Mouse (Mus musculus) liver, embryonic 12.5 days (tissue): Measurements from ENCODE around the gene Ntm. TPM values are rescaled to one million over a fixed set of nuclear protein-coding genes. Genes with fewer than 3 reads are reported as not detected.

Source experiments
- ATAC-seq: fragments of 200-750 bp; cut with Nextera tagmentation; 2 replicates; pipeline ENCODE4 v1.8.0; 2017; ENCODE audit warnings: moderate number of reproducible peaks, mild to moderate bottlenecking, moderate library complexity
- H3K27ac ChIP-seq: fragments of 300-500 bp; sonication (generic); 2 replicates; pipeline ENCODE4 v1.5.1; 2016; ENCODE audit warnings: mild to moderate bottlenecking
- H3K27me3 ChIP-seq: fragments of 300-500 bp; sonication (generic); replicated peaks from 2 replicates; pipeline ENCODE4 v1.6.1; 2016; ENCODE audit warnings: mild to moderate bottlenecking, moderate library complexity
- H3K36me3 ChIP-seq: fragments of 300-500 bp; sonication (generic); 2 replicates; pipeline ENCODE4 v1.6.1; 2016; ENCODE audit warnings: mild to moderate bottlenecking, moderate library complexity
- H3K4me1 ChIP-seq: fragments of 300-500 bp; sonication (generic); 2 replicates; pipeline ENCODE4 v1.6.1; 2016
- H3K4me2 ChIP-seq: fragments of 300-500 bp; sonication (generic); 2 replicates; pipeline ENCODE4 v1.6.1; 2016; ENCODE audit warnings: mild to moderate bottlenecking, moderate library complexity
- H3K4me3 ChIP-seq: fragments of 300-500 bp; sonication (generic); 2 replicates; pipeline ENCODE4 v1.5.1; 2016; ENCODE audit warnings: mild to moderate bottlenecking, moderate library complexity
- H3K9ac ChIP-seq: fragments of 300-500 bp; sonication (generic); 2 replicates; pipeline ENCODE4 v1.6.1; 2016; ENCODE audit warnings: mild to moderate bottlenecking, moderate library complexity
- H3K9me3 ChIP-seq: fragments of 300-500 bp; sonication (generic); replicated peaks from 2 replicates; pipeline ENCODE4 v1.6.1; 2016; ENCODE audit warnings: mild to moderate bottlenecking, moderate library complexity
- WGBS: fragments of 180-500 bp; shearing (Covaris S2); methylation state at CpG from one replicate; pipeline ENCODE4 v1.1.7; 2016; ENCODE audit not compliant: insufficient replicate concordance; 5-methylcytosine and 5-hydroxymethylcytosine counted together
- polyA plus RNA-seq: library from polyadenylated mRNA; unstranded; fragments of >200 nt; fragmentation: Nextera tagmentation; extraction: Ambion mirVana; gene quantifications from 2 replicates; pipeline ENCODE4 v1.2.1, GENCODE M21; 2016

Gene Ntm
- polyA plus RNA-seq, 1 experiment from 2014 or later = 1.7 TPM

GRCm38 (mm10) chr9:29585746-29586380, 377.1 kb downstream of the Ntm start:
- Histone ChIP-seq H3K36me3 (no peaks in the 10 kb centered on the region), H3K27ac (no peak overlapping the region), H3K9ac (no peak overlapping the region), H3K9me3 (no peaks in the 10 kb centered on the region), H3K4me3 (no peak overlapping the region), H3K27me3 (no peaks in the 10 kb centered on the region), H3K4me1 (no peaks in the 10 kb centered on the region), H3K4me2 (no peak overlapping the region)
- ATAC-seq = no peak
- WGBS = 52% methylated on average over 8 of the region's 8 CpGs

GRCm38 (mm10) chr9:29578226-29578625, 384.7 kb downstream of the Ntm start:
- H3K27me3 ChIP-seq = no peaks in the 10 kb centered on the region
- no peaks in the 10 kb centered on the region for H3K9me3 ChIP-seq
- H3K4me2 ChIP-seq = no peak overlapping the region
- no peaks in the 10 kb centered on the region for H3K36me3 ChIP-seq
- no peak overlapping the region for H3K4me3 ChIP-seq
- H3K4me1 ChIP-seq = no peaks in the 10 kb centered on the region
- no peak overlapping the region for H3K9ac ChIP-seq
- no peak for ATAC-seq
- WGBS = 69% methylated on average over 11 of the region's 11 CpGs
- no peak overlapping the region for H3K27ac ChIP-seq

GRCm38 (mm10) chr9:29576051-29576533, 386.8 kb downstream of the Ntm start:
- Histone ChIP-seq H3K4me3 (no peak overlapping the region), H3K27me3 (no peaks in the 10 kb centered on the region), H3K27ac (no peak overlapping the region), H3K4me1 (no peaks in the 10 kb centered on the region), H3K36me3 (no peaks in the 10 kb centered on the region), H3K9me3 (no peaks in the 10 kb centered on the region), H3K9ac (no peak overlapping the region), H3K4me2 (no peak overlapping the region)
- 50% methylated on average over 4 of the region's 4 CpGs for WGBS
- no peak for ATAC-seq

- Histone ChIP-seq H3K9me3 (no peaks in the 10 kb centered on the region), H3K4me2 (no peak overlapping the region), H3K4me3 (no peak overlapping the region), H3K27me3 (no peaks in the 10 kb centered on the region), H3K36me3 (no peaks in the 10 kb centered on the region), H3K4me1 (no peaks in the 10 kb centered on the region), H3K27ac (no peak overlapping the region), H3K9ac (no peak overlapping the region)
- WGBS = 52% methylated on average over 5 of the region's 5 CpGs
- ATAC-seq = no peak
Measured at GRCm38 (mm10) chr9:29574548-29574947, 388.4 kb downstream of the Ntm start.

- no peak for ATAC-seq
- H3K27me3 ChIP-seq = no peaks in the 10 kb centered on the region
- no peak overlapping the region for H3K4me2 ChIP-seq
- H3K36me3 ChIP-seq = no peaks in the 10 kb centered on the region
- no peaks in the 10 kb centered on the region for H3K9me3 ChIP-seq
- no peaks in the 10 kb centered on the region for H3K4me1 ChIP-seq
- 49% methylated on average over 5 of the region's 5 CpGs for WGBS
- no peak overlapping the region for H3K27ac ChIP-seq
- H3K9ac ChIP-seq = no peak overlapping the region
- H3K4me3 ChIP-seq = no peak overlapping the region
Measured at GRCm38 (mm10) chr9:29568571-29568970, 394.4 kb downstream of the Ntm start.

GRCm38 (mm10) chr9:29562419-29563071, 400.4 kb downstream of the Ntm start:
- no peak for ATAC-seq
- 66% methylated on average over 5 of the region's 5 CpGs for WGBS
- Histone ChIP-seq H3K9ac (no peak overlapping the region), H3K9me3 (no peaks in the 10 kb centered on the region), H3K4me1 (no peaks in the 10 kb centered on the region), H3K27ac (no peak overlapping the region), H3K4me2 (no peak overlapping the region), H3K36me3 (no peaks in the 10 kb centered on the region), H3K4me3 (no peak overlapping the region), H3K27me3 (no peaks in the 10 kb centered on the region)

GRCm38 (mm10) chr9:29558915-29559314, 404.0 kb downstream of the Ntm start:
- 70% methylated on average over 4 of the region's 4 CpGs for WGBS
- H3K27me3 ChIP-seq = no peaks in the 10 kb centered on the region
- H3K27ac ChIP-seq = no peak overlapping the region
- H3K4me1 ChIP-seq = no peaks in the 10 kb centered on the region
- H3K4me3 ChIP-seq = no peak overlapping the region
- no peaks in the 10 kb centered on the region for H3K9me3 ChIP-seq
- no peak overlapping the region for H3K9ac ChIP-seq
- H3K36me3 ChIP-seq = no peaks in the 10 kb centered on the region
- no peak for ATAC-seq
- no peak overlapping the region for H3K4me2 ChIP-seq

- no peaks in the 10 kb centered on the region for H3K4me1 ChIP-seq
- H3K4me3 ChIP-seq = no peak overlapping the region
- no peaks in the 10 kb centered on the region for H3K27me3 ChIP-seq
- WGBS = 66% methylated on average over 8 of the region's 8 CpGs
- H3K9me3 ChIP-seq = no peaks in the 10 kb centered on the region
- H3K9ac ChIP-seq = no peak overlapping the region
- no peak overlapping the region for H3K27ac ChIP-seq
- ATAC-seq = no peak
- no peaks in the 10 kb centered on the region for H3K36me3 ChIP-seq
- H3K4me2 ChIP-seq = no peak overlapping the region
Measured at GRCm38 (mm10) chr9:29550582-29550981, 412.4 kb downstream of the Ntm start.

- Histone ChIP-seq H3K4me3 (no peak overlapping the region), H3K4me1 (no peaks in the 10 kb centered on the region), H3K4me2 (no peak overlapping the region), H3K9me3 (no peaks in the 10 kb centered on the region), H3K36me3 (no peaks in the 10 kb centered on the region), H3K27me3 (no peaks in the 10 kb centered on the region), H3K9ac (no peak overlapping the region), H3K27ac (no peak overlapping the region)
- ATAC-seq = no peak
- 74% methylated on average over 8 of the region's 8 CpGs for WGBS
Measured at GRCm38 (mm10) chr9:29550107-29550506, 412.8 kb downstream of the Ntm start.

GRCm38 (mm10) chr9:29536415-29536814, 426.5 kb downstream of the Ntm start:
- no peak overlapping the region for H3K4me2 ChIP-seq
- H3K9me3 ChIP-seq = no peaks in the 10 kb centered on the region
- no peak overlapping the region for H3K27ac ChIP-seq
- no peak overlapping the region for H3K4me3 ChIP-seq
- no peaks in the 10 kb centered on the region for H3K27me3 ChIP-seq
- WGBS = 60% methylated on average over 2 of the region's 2 CpGs
- H3K4me1 ChIP-seq = no peaks in the 10 kb centered on the region
- H3K36me3 ChIP-seq = no peaks in the 10 kb centered on the region
- ATAC-seq = no peak
- no peak overlapping the region for H3K9ac ChIP-seq

GRCm38 (mm10) chr9:29534773-29535172, 428.2 kb downstream of the Ntm start:
- no peak for ATAC-seq
- WGBS = 73% methylated on average over 6 of the region's 6 CpGs

GRCm38 (mm10) chr9:29534304-29534703, 428.6 kb downstream of the Ntm start:
- Histone ChIP-seq H3K4me2 (no peak overlapping the region), H3K36me3 (no peaks in the 10 kb centered on the region), H3K27ac (no peak overlapping the region), H3K27me3 (no peaks in the 10 kb centered on the region), H3K9me3 (no peaks in the 10 kb centered on the region), H3K9ac (no peak overlapping the region), H3K4me1 (no peaks in the 10 kb centered on the region), H3K4me3 (no peak overlapping the region)
- ATAC-seq = no peak
- WGBS = 58% methylated on average over 7 of the region's 7 CpGs

More at GRCm38 (mm10) chr9:29534773-29535172, 428.2 kb downstream of the Ntm start:
- Histone ChIP-seq H3K36me3 (no peaks in the 10 kb centered on the region), H3K4me3 (no peak overlapping the region), H3K9me3 (no peaks in the 10 kb centered on the region), H3K9ac (no peak overlapping the region), H3K27me3 (no peaks in the 10 kb centered on the region), H3K4me1 (no peaks in the 10 kb centered on the region), H3K27ac (no peak overlapping the region), H3K4me2 (no peak overlapping the region)
